Mouse (Mus musculus): ENCODE results near the gene Nptx1. TPM values are rescaled to one million over a fixed set of nuclear protein-coding genes. Genes with fewer than 3 reads are reported as not detected.

The Nptx1 gene
- polyA plus RNA-seq, 1 experiment from 2014 or later: 0.21 TPM

GRCm38 (mm10) chr11:119576855-119577254 lies 29.3 kb upstream of the Nptx1 start:
- H3K9ac ChIP-seq (ENCODE audit: low read depth, low read length): no peak overlapping the region
- H3K4me3 ChIP-seq (replicated peaks; ENCODE audit: low read depth, low read length): no peak overlapping the region
- H3K4me1 ChIP-seq (replicated peaks; ENCODE audit: insufficient read depth, low read length): no peaks in the 10 kb centered on the region
- H3K9me3 ChIP-seq (replicated peaks; ENCODE audit: low read length): no peaks in the 10 kb centered on the region
- H3K27me3 ChIP-seq (ENCODE audit: insufficient read depth, low read length): no peaks in the 10 kb centered on the region
- peak; percentile 28 for DNase-seq (ENCODE audit: low spot score)
- H3K27ac ChIP-seq: no peak overlapping the region
- WGBS: 28% methylated on average over 4 of the region's 4 CpGs
- ATAC-seq (replicated peaks; ENCODE audit: low FRiP score, low read depth): no peak
- TF ChIP-seq CTCF (IDR thresholded peaks at IDR 0.05; ENCODE audit: low read depth): no peak
- H3K36me3 ChIP-seq (ENCODE audit: insufficient read depth, low read length): no peaks in the 10 kb centered on the region
- H3K4me2 ChIP-seq (ENCODE audit: low read length): no peak overlapping the region

GRCm38 (mm10) chr11:119572316-119573010 lies 24.9 kb upstream of the Nptx1 start:
- WGBS: 58% methylated on average over 15 of the region's 15 CpGs

GRCm38 (mm10) chr11:119566188-119566587 lies 18.6 kb upstream of the Nptx1 start:
- 0 out of 2 replicates have a peak, but pooled peaks have one; percentile 25 for ATAC-seq (replicated peaks; ENCODE audit: low FRiP score, low read depth)
- 50% methylated on average over 5 of the region's 5 CpGs for WGBS
- H3K9me3 ChIP-seq (replicated peaks; ENCODE audit: low read length): no peaks in the 10 kb centered on the region

More at GRCm38 (mm10) chr11:119572316-119573010, 24.9 kb upstream of the Nptx1 start:
- Histone ChIP-seq H3K36me3 (ENCODE audit: insufficient read depth, low read length) (no peaks in the 10 kb centered on the region), H3K27me3 (ENCODE audit: insufficient read depth, low read length) (no peaks in the 10 kb centered on the region), H3K9me3 (replicated peaks; ENCODE audit: low read length) (no peaks in the 10 kb centered on the region), H3K27ac (0 out of 2 replicates have a peak overlapping the region, but pooled peaks have one; percentile 25), H3K4me3 (replicated peaks; ENCODE audit: low read depth, low read length) (no peak overlapping the region), H3K4me2 (ENCODE audit: low read length) (no peak overlapping the region), H3K9ac (ENCODE audit: low read depth, low read length) (no peak overlapping the region), H3K4me1 (replicated peaks; ENCODE audit: insufficient read depth, low read length) (no peaks in the 10 kb centered on the region)
- ATAC-seq (replicated peaks; ENCODE audit: low FRiP score, low read depth): no peak
- no peak for TF ChIP-seq CTCF (IDR thresholded peaks at IDR 0.05; ENCODE audit: low read depth)
- DNase-seq (ENCODE audit: low spot score): no peak

GRCm38 (mm10) chr11:119565684-119566083 lies 18.1 kb upstream of the Nptx1 start:
- Histone ChIP-seq H3K27ac (no peak overlapping the region), H3K9ac (ENCODE audit: low read depth, low read length) (no peak overlapping the region), H3K36me3 (ENCODE audit: insufficient read depth, low read length) (no peaks in the 10 kb centered on the region), H3K27me3 (ENCODE audit: insufficient read depth, low read length) (0 out of 2 replicates have a peak, but pooled peaks cover 3% of the 10 kb centered on the region), H3K9me3 (replicated peaks; ENCODE audit: low read length) (no peaks in the 10 kb centered on the region), H3K4me2 (ENCODE audit: low read length) (no peak overlapping the region), H3K4me3 (replicated peaks; ENCODE audit: low read depth, low read length) (no peak overlapping the region), H3K4me1 (replicated peaks; ENCODE audit: insufficient read depth, low read length) (no peaks in the 10 kb centered on the region)
- no peak for TF ChIP-seq CTCF (IDR thresholded peaks at IDR 0.05; ENCODE audit: low read depth)
- 24% methylated on average over 10 of the region's 10 CpGs for WGBS
- no peak for DNase-seq (ENCODE audit: low spot score)
- ATAC-seq (replicated peaks; ENCODE audit: low FRiP score, low read depth): no peak

More at GRCm38 (mm10) chr11:119566188-119566587, 18.6 kb upstream of the Nptx1 start:
- Histone ChIP-seq H3K4me3 (replicated peaks; ENCODE audit: low read depth, low read length) (no peak overlapping the region), H3K9ac (ENCODE audit: low read depth, low read length) (no peak overlapping the region), H3K4me2 (ENCODE audit: low read length) (no peak overlapping the region), H3K27ac (no peak overlapping the region), H3K4me1 (replicated peaks; ENCODE audit: insufficient read depth, low read length) (no peaks in the 10 kb centered on the region), H3K36me3 (ENCODE audit: insufficient read depth, low read length) (no peaks in the 10 kb centered on the region), H3K27me3 (ENCODE audit: insufficient read depth, low read length) (0 out of 2 replicates have a peak, but pooled peaks cover 3% of the 10 kb centered on the region)
- DNase-seq (ENCODE audit: low spot score): no peak
- TF ChIP-seq CTCF (IDR thresholded peaks at IDR 0.05; ENCODE audit: low read depth): no peak

- no peak for DNase-seq (ENCODE audit: low spot score)
- H3K4me1 ChIP-seq (replicated peaks; ENCODE audit: insufficient read depth, low read length): no peaks in the 10 kb centered on the region
- no peak overlapping the region for H3K9ac ChIP-seq (ENCODE audit: low read depth, low read length)
- 66% methylated on average over 7 of the region's 7 CpGs for WGBS
- H3K4me3 ChIP-seq (replicated peaks; ENCODE audit: low read depth, low read length): no peak overlapping the region
- no peak overlapping the region for H3K27ac ChIP-seq
- no peak overlapping the region for H3K4me2 ChIP-seq (ENCODE audit: low read length)
- no peak for TF ChIP-seq CTCF (IDR thresholded peaks at IDR 0.05; ENCODE audit: low read depth)
- no peaks in the 10 kb centered on the region for H3K36me3 ChIP-seq (ENCODE audit: insufficient read depth, low read length)
- H3K9me3 ChIP-seq (replicated peaks; ENCODE audit: low read length): no peaks in the 10 kb centered on the region
- H3K27me3 ChIP-seq (ENCODE audit: insufficient read depth, low read length): 0 out of 2 replicates have a peak, but pooled peaks cover 3% of the 10 kb centered on the region
- ATAC-seq (replicated peaks; ENCODE audit: low FRiP score, low read depth): no peak
Observed at GRCm38 (mm10) chr11:119565021-119565420, 17.5 kb upstream of the Nptx1 start.

- Histone ChIP-seq H3K27ac (no peak overlapping the region), H3K4me1 (replicated peaks; ENCODE audit: insufficient read depth, low read length) (no peaks in the 10 kb centered on the region), H3K4me2 (ENCODE audit: low read length) (no peak overlapping the region), H3K36me3 (ENCODE audit: insufficient read depth, low read length) (no peaks in the 10 kb centered on the region), H3K4me3 (replicated peaks; ENCODE audit: low read depth, low read length) (no peak overlapping the region), H3K27me3 (ENCODE audit: insufficient read depth, low read length) (0 out of 2 replicates have a peak, but pooled peaks cover 3% of the 10 kb centered on the region), H3K9ac (ENCODE audit: low read depth, low read length) (no peak overlapping the region), H3K9me3 (replicated peaks; ENCODE audit: low read length) (no peaks in the 10 kb centered on the region)
- no peak for TF ChIP-seq CTCF (IDR thresholded peaks at IDR 0.05; ENCODE audit: low read depth)
- no peak for ATAC-seq (replicated peaks; ENCODE audit: low FRiP score, low read depth)
- DNase-seq (ENCODE audit: low spot score): no peak
- 87% methylated on average over 10 of the region's 10 CpGs for WGBS
Observed at GRCm38 (mm10) chr11:119564383-119564782, 16.8 kb upstream of the Nptx1 start.

Data from kidney, postnatal 0 days (tissue).